Mouse (Mus musculus): Measurements from ENCODE around the gene Wscd1. TPM values are rescaled to one million over a fixed set of nuclear protein-coding genes. Genes with fewer than 3 reads are reported as not detected.

Wscd1 gene
- polyA plus RNA-seq, 1 experiment from 2014 or later: 3.0 TPM

- Histone ChIP-seq H3K4me1 (ENCODE audit: control insufficient read depth, insufficient read depth, low read length) (no peaks in the 10 kb centered on the region), H3K4me3 (ENCODE audit: low read length) (no peak overlapping the region), H3K27ac (ENCODE audit: low read length) (no peak overlapping the region), H3K9me3 (ENCODE audit: control insufficient read depth, low read length) (no peaks in the 10 kb centered on the region), H3K27me3 (replicated peaks; ENCODE audit: control insufficient read depth, insufficient read depth, low read length) (no peaks in the 10 kb centered on the region), H3K9ac (ENCODE audit: low read depth, low read length) (no peak overlapping the region), H3K36me3 (ENCODE audit: control insufficient read depth, insufficient read depth, low read length) (no peaks in the 10 kb centered on the region), H3K4me2 (ENCODE audit: low read depth, low read length) (no peak overlapping the region)
- 52% methylated on average over 6 of the region's 6 CpGs for WGBS
- ATAC-seq: no peak
Observed at GRCm38 (mm10) chr11:71765335-71765734, 15.6 kb downstream of the Wscd1 start.

GRCm38 (mm10) chr11:71766380-71766779, 16.7 kb downstream of the Wscd1 start:
- Histone ChIP-seq H3K9me3 (ENCODE audit: control insufficient read depth, low read length) (no peaks in the 10 kb centered on the region), H3K4me3 (ENCODE audit: low read length) (no peak overlapping the region), H3K27ac (ENCODE audit: low read length) (no peak overlapping the region), H3K4me1 (ENCODE audit: control insufficient read depth, insufficient read depth, low read length) (no peaks in the 10 kb centered on the region), H3K4me2 (ENCODE audit: low read depth, low read length) (no peak overlapping the region), H3K27me3 (replicated peaks; ENCODE audit: control insufficient read depth, insufficient read depth, low read length) (no peaks in the 10 kb centered on the region), H3K9ac (ENCODE audit: low read depth, low read length) (no peak overlapping the region), H3K36me3 (ENCODE audit: control insufficient read depth, insufficient read depth, low read length) (no peaks in the 10 kb centered on the region)
- no peak for ATAC-seq
- 90% methylated on average over 1 of the region's 1 CpGs for WGBS

GRCm38 (mm10) chr11:71767726-71768125, 18.0 kb downstream of the Wscd1 start:
- Histone ChIP-seq H3K36me3 (ENCODE audit: control insufficient read depth, insufficient read depth, low read length) (no peaks in the 10 kb centered on the region), H3K4me1 (ENCODE audit: control insufficient read depth, insufficient read depth, low read length) (no peaks in the 10 kb centered on the region), H3K27ac (ENCODE audit: low read length) (no peak overlapping the region), H3K9ac (ENCODE audit: low read depth, low read length) (no peak overlapping the region), H3K4me3 (ENCODE audit: low read length) (no peak overlapping the region), H3K4me2 (ENCODE audit: low read depth, low read length) (no peak overlapping the region), H3K9me3 (ENCODE audit: control insufficient read depth, low read length) (no peaks in the 10 kb centered on the region), H3K27me3 (replicated peaks; ENCODE audit: control insufficient read depth, insufficient read depth, low read length) (no peaks in the 10 kb centered on the region)
- ATAC-seq: no peak
- WGBS: 73% methylated on average over 3 of the region's 3 CpGs

GRCm38 (mm10) chr11:71769744-71770143, 20.0 kb downstream of the Wscd1 start:
- Histone ChIP-seq H3K27ac (ENCODE audit: low read length) (no peak overlapping the region), H3K4me3 (ENCODE audit: low read length) (no peak overlapping the region), H3K36me3 (ENCODE audit: control insufficient read depth, insufficient read depth, low read length) (no peaks in the 10 kb centered on the region), H3K9ac (ENCODE audit: low read depth, low read length) (no peak overlapping the region), H3K4me1 (ENCODE audit: control insufficient read depth, insufficient read depth, low read length) (no peaks in the 10 kb centered on the region), H3K4me2 (ENCODE audit: low read depth, low read length) (no peak overlapping the region), H3K27me3 (replicated peaks; ENCODE audit: control insufficient read depth, insufficient read depth, low read length) (no peaks in the 10 kb centered on the region), H3K9me3 (ENCODE audit: control insufficient read depth, low read length) (no peaks in the 10 kb centered on the region)
- 40% methylated on average over 8 of the region's 8 CpGs for WGBS
- no peak for ATAC-seq

GRCm38 (mm10) chr11:71770479-71770878, 20.8 kb downstream of the Wscd1 start:
- Histone ChIP-seq H3K36me3 (ENCODE audit: control insufficient read depth, insufficient read depth, low read length) (no peaks in the 10 kb centered on the region), H3K4me2 (ENCODE audit: low read depth, low read length) (no peak overlapping the region), H3K4me1 (ENCODE audit: control insufficient read depth, insufficient read depth, low read length) (no peaks in the 10 kb centered on the region), H3K27me3 (replicated peaks; ENCODE audit: control insufficient read depth, insufficient read depth, low read length) (no peaks in the 10 kb centered on the region), H3K9me3 (ENCODE audit: control insufficient read depth, low read length) (no peaks in the 10 kb centered on the region), H3K27ac (ENCODE audit: low read length) (no peak overlapping the region), H3K4me3 (ENCODE audit: low read length) (no peak overlapping the region), H3K9ac (ENCODE audit: low read depth, low read length) (no peak overlapping the region)
- 81% methylated on average over 2 of the region's 2 CpGs for WGBS
- ATAC-seq: no peak

GRCm38 (mm10) chr11:71771074-71771473, 21.4 kb downstream of the Wscd1 start:
- no peak overlapping the region for H3K9ac ChIP-seq (ENCODE audit: low read depth, low read length)
- no peaks in the 10 kb centered on the region for H3K4me1 ChIP-seq (ENCODE audit: control insufficient read depth, insufficient read depth, low read length)
- H3K27ac ChIP-seq (ENCODE audit: low read length): no peak overlapping the region
- H3K9me3 ChIP-seq (ENCODE audit: control insufficient read depth, low read length): no peaks in the 10 kb centered on the region
- no peak overlapping the region for H3K4me3 ChIP-seq (ENCODE audit: low read length)
- WGBS: 84% methylated on average over 7 of the region's 7 CpGs
- no peak for ATAC-seq
- H3K4me2 ChIP-seq (ENCODE audit: low read depth, low read length): no peak overlapping the region
- no peaks in the 10 kb centered on the region for H3K27me3 ChIP-seq (replicated peaks; ENCODE audit: control insufficient read depth, insufficient read depth, low read length)
- no peaks in the 10 kb centered on the region for H3K36me3 ChIP-seq (ENCODE audit: control insufficient read depth, insufficient read depth, low read length)

GRCm38 (mm10) chr11:71772056-71772455, 22.3 kb downstream of the Wscd1 start:
- H3K27ac ChIP-seq (ENCODE audit: low read length): no peak overlapping the region
- no peak overlapping the region for H3K4me3 ChIP-seq (ENCODE audit: low read length)
- H3K4me1 ChIP-seq (ENCODE audit: control insufficient read depth, insufficient read depth, low read length): no peaks in the 10 kb centered on the region
- H3K9me3 ChIP-seq (ENCODE audit: control insufficient read depth, low read length): no peaks in the 10 kb centered on the region
- no peak for ATAC-seq
- no peak overlapping the region for H3K4me2 ChIP-seq (ENCODE audit: low read depth, low read length)
- H3K9ac ChIP-seq (ENCODE audit: low read depth, low read length): no peak overlapping the region
- no peaks in the 10 kb centered on the region for H3K27me3 ChIP-seq (replicated peaks; ENCODE audit: control insufficient read depth, insufficient read depth, low read length)
- WGBS: 65% methylated on average over 6 of the region's 6 CpGs
- no peaks in the 10 kb centered on the region for H3K36me3 ChIP-seq (ENCODE audit: control insufficient read depth, insufficient read depth, low read length)

- H3K27ac ChIP-seq (ENCODE audit: low read length): no peak overlapping the region
- H3K4me1 ChIP-seq (ENCODE audit: control insufficient read depth, insufficient read depth, low read length): no peaks in the 10 kb centered on the region
- ATAC-seq: no peak
- no peak overlapping the region for H3K4me2 ChIP-seq (ENCODE audit: low read depth, low read length)
- no peaks in the 10 kb centered on the region for H3K27me3 ChIP-seq (replicated peaks; ENCODE audit: control insufficient read depth, insufficient read depth, low read length)
- 21% methylated on average over 4 of the region's 4 CpGs for WGBS
- H3K36me3 ChIP-seq (ENCODE audit: control insufficient read depth, insufficient read depth, low read length): no peaks in the 10 kb centered on the region
- no peak overlapping the region for H3K9ac ChIP-seq (ENCODE audit: low read depth, low read length)
- H3K4me3 ChIP-seq (ENCODE audit: low read length): no peak overlapping the region
- H3K9me3 ChIP-seq (ENCODE audit: control insufficient read depth, low read length): no peaks in the 10 kb centered on the region
Observed at GRCm38 (mm10) chr11:71772802-71773201, 23.1 kb downstream of the Wscd1 start.

- H3K4me1 ChIP-seq (ENCODE audit: control insufficient read depth, insufficient read depth, low read length): no peaks in the 10 kb centered on the region
- H3K9me3 ChIP-seq (ENCODE audit: control insufficient read depth, low read length): no peaks in the 10 kb centered on the region
- H3K36me3 ChIP-seq (ENCODE audit: control insufficient read depth, insufficient read depth, low read length): no peaks in the 10 kb centered on the region
- no peak overlapping the region for H3K4me3 ChIP-seq (ENCODE audit: low read length)
- no peak overlapping the region for H3K4me2 ChIP-seq (ENCODE audit: low read depth, low read length)
- H3K27ac ChIP-seq (ENCODE audit: low read length): no peak overlapping the region; the same call in 1 of the 2 replicates
- 31% methylated on average over 16 of the region's 16 CpGs for WGBS
- no peak overlapping the region for H3K9ac ChIP-seq (ENCODE audit: low read depth, low read length)
- no peaks in the 10 kb centered on the region for H3K27me3 ChIP-seq (replicated peaks; ENCODE audit: control insufficient read depth, insufficient read depth, low read length)
- ATAC-seq: no peak
Observed at GRCm38 (mm10) chr11:71773986-71774767, 24.5 kb downstream of the Wscd1 start.

GRCm38 (mm10) chr11:71775056-71775455, 25.3 kb downstream of the Wscd1 start:
- Histone ChIP-seq H3K4me1 (ENCODE audit: control insufficient read depth, insufficient read depth, low read length) (no peaks in the 10 kb centered on the region), H3K27ac (ENCODE audit: low read length) (no peak overlapping the region), H3K9ac (ENCODE audit: low read depth, low read length) (no peak overlapping the region), H3K4me3 (ENCODE audit: low read length) (no peak overlapping the region), H3K27me3 (replicated peaks; ENCODE audit: control insufficient read depth, insufficient read depth, low read length) (no peaks in the 10 kb centered on the region), H3K4me2 (ENCODE audit: low read depth, low read length) (no peak overlapping the region), H3K36me3 (ENCODE audit: control insufficient read depth, insufficient read depth, low read length) (no peaks in the 10 kb centered on the region), H3K9me3 (ENCODE audit: control insufficient read depth, low read length) (no peaks in the 10 kb centered on the region)
- ATAC-seq: no peak
- 66% methylated on average over 6 of the region's 6 CpGs for WGBS

Measured in intestine, embryonic 16.5 days (tissue).